Mouse (Mus musculus) myocyte (in vitro differentiated cells): ENCODE data around the gene Susd3.

Experiments used
- E2F4 ChIP-seq: IDR thresholded peaks from one replicate; pipeline ENCODE4 v1.6.1; 2011; ENCODE audit warnings: mild to moderate bottlenecking, control low read depth, moderate library complexity; ENCODE audit not compliant: insufficient read depth
- POLR2A ChIP-seq: IDR thresholded peaks from one replicate; pipeline ENCODE4 v1.6.1; 2011; ENCODE audit warnings: low read depth, mild to moderate bottlenecking, control low read depth, moderate library complexity; ENCODE audit not compliant: insufficient read length
- SRF ChIP-seq: IDR thresholded peaks from one replicate; pipeline ENCODE4 v1.6.1; 2011; ENCODE audit warnings: low read depth; ENCODE audit not compliant: control insufficient read depth, insufficient read length
- USF1 ChIP-seq: IDR thresholded peaks from one replicate; pipeline ENCODE4 v1.6.1; 2011; ENCODE audit warnings: low read depth, mild to moderate bottlenecking, control low read depth, moderate library complexity

- TF ChIP-seq USF1 (no peak), POLR2A (no peak), E2F4 (no peak), SRF (no peak)
Observed at GRCm38 (mm10) chr13:49252746-49253145, 4.2 kb upstream of the Susd3 start.
